Mouse (Mus musculus): ENCODE measurements around the gene Fundc1.
"Not testable (repeated sequence)": the region's sequence is repeated elsewhere in the genome, so short reads cannot be mapped to it uniquely, and the experiment has no call there.

Fundc1 gene

GRCm38 (mm10) chrX:17571621-17572459 is at the start of gene Fundc1:
Fundc1 (minus strand) TSS chrX:17572325.
- no peak for DNase-seq (ENCODE audit: extremely low spot score, low read depth, low spot score)

- no peak for DNase-seq (ENCODE audit: extremely low spot score, low read depth, low spot score)
Observed at GRCm38 (mm10) chrX:17611253-17611652, 39.1 kb upstream of the Fundc1 start.

- no peak for DNase-seq (ENCODE audit: extremely low spot score, low read depth, low spot score)
Observed at GRCm38 (mm10) chrX:17608763-17609162, 36.6 kb upstream of the Fundc1 start.

DNA sequence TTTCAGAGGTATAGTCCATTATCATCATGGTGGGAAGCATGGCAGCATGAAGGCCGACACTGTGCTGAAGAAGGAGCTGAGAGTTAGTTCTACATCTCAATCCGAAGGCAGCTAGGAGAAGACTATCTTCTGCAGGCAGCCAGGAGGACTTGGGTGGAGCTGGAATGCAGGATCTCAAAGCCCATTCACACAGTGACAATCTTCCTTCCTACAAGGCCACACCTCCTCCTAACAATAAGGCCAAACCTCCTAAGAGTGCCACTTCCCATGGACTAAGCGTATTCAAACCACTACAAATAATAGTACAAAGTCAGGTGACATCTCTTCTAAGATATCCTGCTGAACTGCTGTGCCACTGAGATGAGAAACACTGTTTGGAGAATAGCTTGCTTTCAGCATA is 35.5 kb upstream of the Fundc1 start:
- no peak for DNase-seq (ENCODE audit: extremely low spot score, low read depth, low spot score)

DNA sequence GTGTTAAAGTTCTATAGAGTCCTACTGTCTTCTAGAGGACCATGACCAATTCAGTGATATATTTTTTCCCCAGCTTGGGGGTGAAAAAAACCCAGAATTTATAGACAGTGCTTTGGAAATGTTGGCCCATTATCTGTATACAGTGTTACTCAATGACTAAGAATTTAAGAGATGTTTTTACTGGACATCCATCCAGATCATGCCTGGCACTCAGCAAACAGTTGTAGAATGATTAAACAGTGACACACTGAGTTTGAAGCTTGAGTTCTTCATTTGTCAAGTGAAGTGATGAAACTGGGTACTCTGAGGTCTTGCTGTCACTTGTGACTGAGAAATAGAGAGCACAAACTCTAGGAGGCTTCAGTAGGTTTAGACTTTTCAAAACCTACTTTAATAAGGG is 21.2 kb upstream of the Fundc1 start:
- no peak for DNase-seq (ENCODE audit: extremely low spot score, low read depth, low spot score)

DNA sequence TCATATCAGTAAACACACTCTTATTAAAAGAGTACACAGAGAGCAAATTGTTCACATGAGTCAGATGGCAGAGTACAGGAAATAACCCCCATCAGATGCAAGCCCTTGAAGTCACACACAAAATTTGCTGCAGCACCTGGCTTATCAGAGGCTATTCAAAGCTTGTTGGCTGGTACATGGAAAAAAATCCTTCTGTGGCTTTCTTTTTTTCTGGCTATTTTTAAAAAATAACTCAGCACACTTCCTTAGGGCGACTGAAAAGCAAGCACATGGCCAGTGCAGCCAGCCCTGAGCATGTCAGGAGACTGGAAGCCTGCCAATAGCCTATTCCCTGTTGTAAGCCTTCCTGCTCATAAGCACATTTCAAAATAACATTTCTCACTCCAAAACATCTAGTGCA is 18.6 kb upstream of the Fundc1 start:
- no peak for DNase-seq (ENCODE audit: extremely low spot score, low read depth, low spot score)

DNA sequence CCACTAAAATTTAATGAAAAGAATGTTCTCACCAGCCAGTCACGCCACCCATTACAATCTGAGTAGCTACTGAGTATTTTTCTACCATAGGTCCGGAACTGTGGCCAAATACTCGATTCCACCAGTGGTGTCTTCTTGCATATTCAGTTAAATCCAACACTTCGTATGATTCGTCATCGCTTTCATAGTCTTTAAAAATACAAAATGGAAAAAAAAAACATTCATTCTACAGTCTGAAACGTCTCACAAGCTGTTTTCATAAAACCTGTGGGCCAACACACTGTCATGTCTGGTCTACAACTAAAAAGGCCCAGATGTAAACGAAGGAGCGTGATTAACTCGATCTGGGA is 879 bp downstream of the Fundc1 start:
- DNase-seq (ENCODE audit: extremely low spot score, low read depth, low spot score), result no peak

- DNase-seq (ENCODE audit: extremely low spot score, low read depth, low spot score), result no peak
Observed at GRCm38 (mm10) chrX:17568670-17569069, 3.5 kb downstream of the Fundc1 start.

GRCm38 (mm10) chrX:17565743-17566142 is 6.4 kb downstream of the Fundc1 start:
- DNase-seq (ENCODE audit: extremely low spot score, low read depth, low spot score), result no peak

- no peak for DNase-seq (ENCODE audit: extremely low spot score, low read depth, low spot score)
Observed at GRCm38 (mm10) chrX:17564732-17565131, 7.4 kb downstream of the Fundc1 start.

DNA sequence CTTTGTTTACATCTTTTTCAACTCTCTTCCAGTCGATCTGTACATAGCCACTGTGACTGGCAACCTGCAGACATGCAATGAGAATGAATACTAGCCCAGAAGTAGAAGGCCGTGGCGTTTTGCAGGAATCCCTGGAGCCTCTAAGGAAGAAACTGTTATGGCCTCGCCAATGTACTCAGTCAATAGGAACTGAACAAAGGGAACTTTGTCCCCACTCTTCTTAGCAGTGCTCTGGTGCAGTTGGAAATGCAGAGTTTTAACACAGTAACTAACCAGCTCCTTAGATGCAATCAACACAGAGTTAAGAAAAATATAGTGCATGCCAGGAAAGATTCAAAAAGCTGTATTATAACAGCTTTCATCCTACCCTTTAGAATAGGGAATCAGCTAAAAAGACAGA is 13.4 kb downstream of the Fundc1 start:
- no peak for DNase-seq (ENCODE audit: extremely low spot score, low read depth, low spot score)

GRCm38 (mm10) chrX:17554488-17554887 is 17.6 kb downstream of the Fundc1 start:
- no peak for DNase-seq (ENCODE audit: extremely low spot score, low read depth, low spot score)

DNA sequence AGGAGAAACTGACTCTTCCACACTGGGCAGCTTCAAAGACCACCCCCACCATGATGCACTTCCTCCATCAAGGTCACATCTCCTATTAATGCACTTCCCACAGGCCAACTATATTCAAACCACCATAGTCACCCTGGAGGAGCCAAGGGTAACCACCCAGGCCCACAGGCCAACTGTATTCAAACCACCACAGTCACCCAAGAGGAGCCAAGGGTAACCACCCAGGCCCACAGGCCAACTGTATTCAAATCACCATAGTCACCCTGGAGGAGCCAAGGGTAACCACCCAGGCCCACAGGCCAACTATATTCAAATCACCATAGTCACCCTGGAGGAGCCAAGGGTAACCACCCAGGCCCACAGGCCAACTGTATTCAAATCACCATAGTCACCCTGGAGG is 20.5 kb downstream of the Fundc1 start:
- DNase-seq (ENCODE audit: extremely low spot score, low read depth, low spot score), result not testable (repeated sequence)

DNA sequence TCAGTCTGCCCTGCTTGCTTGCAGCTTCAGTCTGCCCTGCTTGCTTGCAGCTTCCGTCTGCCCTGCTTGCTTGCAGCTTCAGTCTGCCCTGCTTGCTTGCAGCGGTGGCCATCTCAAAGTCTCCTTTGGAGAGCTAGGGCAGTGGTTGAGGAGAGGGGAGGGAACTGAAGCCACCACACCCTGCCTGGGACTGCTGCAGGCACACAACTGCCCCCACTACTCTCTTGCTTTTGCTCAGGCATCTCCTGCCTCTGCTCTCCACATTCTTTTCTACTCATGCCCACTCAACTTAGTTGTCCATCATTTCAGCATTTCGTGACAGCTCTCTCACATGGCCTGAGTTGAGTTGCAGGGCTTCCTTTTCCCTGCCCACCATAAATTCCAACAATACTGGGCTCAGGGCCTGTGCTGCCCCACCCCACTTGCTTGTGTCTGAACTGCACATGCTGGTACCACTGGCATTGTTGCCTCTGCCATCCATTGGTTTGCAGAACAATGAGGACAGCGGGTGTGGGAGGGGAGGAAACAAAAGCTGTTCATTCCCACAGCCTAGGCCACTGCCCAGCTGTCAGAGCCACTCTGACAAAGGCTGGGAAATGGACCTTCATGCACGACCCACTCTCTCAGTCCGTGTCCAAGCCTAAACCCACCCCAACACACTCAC is 24.9 kb downstream of the Fundc1 start:
- DNase-seq (ENCODE audit: extremely low spot score, low read depth, low spot score), result no peak

GRCm38 (mm10) chrX:17544860-17545492 is 27.1 kb downstream of the Fundc1 start:
- no peak for DNase-seq (ENCODE audit: extremely low spot score, low read depth, low spot score)

DNA sequence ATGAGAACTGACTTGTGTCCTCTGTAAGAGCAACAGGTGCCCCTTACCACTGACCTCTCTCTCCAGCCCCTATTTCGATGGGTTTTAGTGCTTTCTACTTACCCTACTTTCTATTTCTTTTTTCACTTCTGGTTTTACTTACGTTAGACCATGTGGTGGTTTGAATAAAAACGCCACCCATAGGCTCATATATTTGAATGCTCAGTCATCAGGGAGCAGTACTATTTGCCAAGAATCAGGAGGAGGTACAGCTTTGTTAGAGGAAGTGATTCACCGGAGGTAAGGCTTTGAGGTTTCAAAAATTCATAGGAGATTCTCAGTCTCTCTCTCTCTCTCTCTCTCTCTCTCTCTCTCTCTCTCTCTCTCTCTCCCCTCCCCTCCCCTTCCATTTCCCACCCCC is 34.4 kb downstream of the Fundc1 start:
- no peak for DNase-seq (ENCODE audit: extremely low spot score, low read depth, low spot score)

DNA sequence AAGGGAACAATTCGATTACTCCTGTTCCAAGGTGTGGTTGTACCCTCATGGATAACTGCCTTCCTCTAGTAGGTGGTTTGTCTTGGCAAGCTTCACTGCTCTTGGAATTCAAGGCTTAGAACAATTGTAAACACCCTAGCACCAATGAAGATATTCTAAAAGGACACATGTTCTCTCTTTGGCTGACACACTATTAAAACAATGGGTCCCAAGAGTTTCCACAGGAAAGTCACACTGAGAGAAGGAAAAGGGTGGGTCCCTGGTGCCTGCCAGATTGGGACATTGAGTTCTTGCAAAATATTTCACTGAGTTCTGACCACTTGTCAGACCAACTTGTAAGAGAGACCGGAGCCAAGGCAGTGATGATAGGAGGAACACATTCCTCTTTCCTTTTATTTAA is 45.1 kb downstream of the Fundc1 start:
- no peak for DNase-seq (ENCODE audit: extremely low spot score, low read depth, low spot score)

GRCm38 (mm10) chrX:17521221-17521716 is 50.9 kb downstream of the Fundc1 start:
- DNase-seq (ENCODE audit: extremely low spot score, low read depth, low spot score), result no peak

DNA sequence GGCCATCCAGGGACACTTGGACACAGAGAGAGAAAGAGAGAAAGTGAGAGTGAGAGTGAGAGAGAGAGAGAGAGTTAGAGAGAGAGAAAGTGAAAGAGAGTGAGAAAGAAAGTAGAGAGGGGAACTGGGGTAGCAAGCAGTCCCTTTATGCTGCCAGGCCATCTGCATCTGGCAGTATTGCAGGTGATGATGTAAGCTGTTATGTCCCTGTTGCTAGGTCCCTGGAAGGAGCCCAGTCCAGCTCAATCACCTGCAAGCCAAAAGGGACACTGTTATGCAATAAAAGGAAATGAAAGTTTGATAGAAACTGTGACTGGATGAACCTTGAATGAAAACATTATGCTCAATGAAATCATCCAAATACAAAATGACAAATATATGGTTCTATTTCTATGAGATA is 52.0 kb downstream of the Fundc1 start:
- DNase-seq (ENCODE audit: extremely low spot score, low read depth, low spot score), result no peak

- DNase-seq (ENCODE audit: extremely low spot score, low read depth, low spot score), result no peak
Observed at GRCm38 (mm10) chrX:17514012-17514411, 58.1 kb downstream of the Fundc1 start.

GRCm38 (mm10) chrX:17512021-17512602 is 60.0 kb downstream of the Fundc1 start:
- no peak for DNase-seq (ENCODE audit: extremely low spot score, low read depth, low spot score)

Measured in hindlimb bud, embryonic 11.5 days (tissue).